Mouse (Mus musculus): ENCODE data around the gene Kif24. TPM values are rescaled to one million over a fixed set of nuclear protein-coding genes. Genes with fewer than 3 reads are reported as not detected.
"Not testable (repeated sequence)": the region's sequence is repeated elsewhere in the genome, so short reads cannot be mapped to it uniquely, and the experiment has no call there.

Gene Kif24
- polyA plus RNA-seq, 1 experiment from 2014 or later, result 2.9 TPM

- WGBS, result 69% methylated on average over 8 of the region's 8 CpGs
- ATAC-seq (ENCODE audit: low FRiP score, low read depth), result no peak
- Histone ChIP-seq H3K36me3 (peaks cover 10% of the 10 kb centered on the region; the same call in 1 of the 2 replicates), H3K4me1 (replicated peaks) (peaks cover 6% of the 10 kb centered on the region; the same call in 1 of the 2 replicates), H3K4me3 (no peak overlapping the region), H3K9ac (no peak overlapping the region), H3K4me2 (no peak overlapping the region), H3K27me3 (no peaks in the 10 kb centered on the region), H3K9me3 (no peaks in the 10 kb centered on the region), H3K27ac (replicated peaks) (0 out of 2 replicates have a peak overlapping the region, but pooled peaks have one; percentile 32)
These were observed 15.6 kb upstream of the Kif24 start for GRCm38 (mm10) chr4:41480254-41480653.

- 59% methylated on average over 1 of the region's 1 CpGs for WGBS
- no peak for ATAC-seq (ENCODE audit: low FRiP score, low read depth)
- no peak overlapping the region for H3K4me3 ChIP-seq
These were observed 14.7 kb upstream of the Kif24 start for GRCm38 (mm10) chr4:41479456-41479804.

GRCm38 (mm10) chr4:41478751-41479455 lies 14.2 kb upstream of the Kif24 start:
- Histone ChIP-seq H3K4me3 (no peak overlapping the region), H3K9ac (no peak overlapping the region), H3K27me3 (no peaks in the 10 kb centered on the region), H3K4me1 (replicated peaks) (peaks cover 6% of the 10 kb centered on the region; the same call in 1 of the 2 replicates), H3K27ac (replicated peaks) (no peak overlapping the region), H3K36me3 (peaks cover 10% of the 10 kb centered on the region; the same call in 1 of the 2 replicates), H3K4me2 (no peak overlapping the region), H3K9me3 (no peaks in the 10 kb centered on the region)
- no peak for ATAC-seq (ENCODE audit: low FRiP score, low read depth)
- 64% methylated on average over 4 of the region's 4 CpGs for WGBS

More at GRCm38 (mm10) chr4:41479456-41479804, 14.7 kb upstream of the Kif24 start:
- Histone ChIP-seq H3K9ac (no peak overlapping the region), H3K27me3 (no peaks in the 10 kb centered on the region), H3K4me2 (no peak overlapping the region), H3K4me1 (replicated peaks) (peaks cover 6% of the 10 kb centered on the region; the same call in 1 of the 2 replicates), H3K36me3 (peaks cover 10% of the 10 kb centered on the region; the same call in 1 of the 2 replicates), H3K9me3 (no peaks in the 10 kb centered on the region), H3K27ac (replicated peaks) (peak overlapping the region; percentile 32; the same call in 1 of the 2 replicates)

- Histone ChIP-seq H3K9me3 (no peaks in the 10 kb centered on the region), H3K27ac (replicated peaks) (no peak overlapping the region), H3K4me1 (replicated peaks) (peaks cover 6% of the 10 kb centered on the region; the same call in 1 of the 2 replicates), H3K4me3 (no peak overlapping the region), H3K9ac (no peak overlapping the region), H3K36me3 (peaks cover 10% of the 10 kb centered on the region; the same call in 1 of the 2 replicates), H3K4me2 (no peak overlapping the region), H3K27me3 (no peaks in the 10 kb centered on the region)
- WGBS, result 85% methylated on average over 9 of the region's 9 CpGs
- no peak for ATAC-seq (ENCODE audit: low FRiP score, low read depth)
These were observed 13.0 kb upstream of the Kif24 start for GRCm38 (mm10) chr4:41477648-41478160.

GRCm38 (mm10) chr4:41471384-41471689 lies 6.7 kb upstream of the Kif24 start:
- Histone ChIP-seq H3K36me3 (no peaks in the 10 kb centered on the region), H3K4me3 (no peak overlapping the region), H3K27me3 (no peaks in the 10 kb centered on the region), H3K27ac (replicated peaks) (peak overlapping the region; percentile 66), H3K9ac (no peak overlapping the region), H3K4me1 (replicated peaks) (peaks cover 23% of the 10 kb centered on the region), H3K4me2 (no peak overlapping the region), H3K9me3 (no peaks in the 10 kb centered on the region)
- WGBS, result 93% methylated on average over 1 of the region's 1 CpGs
- no peak for ATAC-seq (ENCODE audit: low FRiP score, low read depth)

- no peaks in the 10 kb centered on the region for H3K9me3 ChIP-seq
- H3K27ac ChIP-seq (replicated peaks), result peak overlapping the region; percentile 71
- peak; percentile 72 for ATAC-seq (ENCODE audit: low FRiP score, low read depth)
- H3K27me3 ChIP-seq, result no peaks in the 10 kb centered on the region
- H3K4me1 ChIP-seq (replicated peaks), result peaks cover 23% of the 10 kb centered on the region
- H3K9ac ChIP-seq, result no peak overlapping the region
- H3K36me3 ChIP-seq, result no peaks in the 10 kb centered on the region
- H3K4me2 ChIP-seq, result no peak overlapping the region
- WGBS, result 24% methylated on average over 5 of the region's 5 CpGs
- no peak overlapping the region for H3K4me3 ChIP-seq
These were observed 6.1 kb upstream of the Kif24 start for GRCm38 (mm10) chr4:41470684-41471383.

GRCm38 (mm10) chr4:41470051-41470683 lies 5.5 kb upstream of the Kif24 start:
- peak overlapping the region; percentile 71 for H3K27ac ChIP-seq (replicated peaks)
- no peak overlapping the region for H3K9ac ChIP-seq
- no peak overlapping the region for H3K4me2 ChIP-seq
- no peak overlapping the region for H3K4me3 ChIP-seq
- H3K9me3 ChIP-seq, result no peaks in the 10 kb centered on the region
- H3K36me3 ChIP-seq, result no peaks in the 10 kb centered on the region
- WGBS, result 53% methylated on average over 7 of the region's 7 CpGs
- no peak for ATAC-seq (ENCODE audit: low FRiP score, low read depth)
- no peaks in the 10 kb centered on the region for H3K27me3 ChIP-seq
- peaks cover 27% of the 10 kb centered on the region for H3K4me1 ChIP-seq (replicated peaks)

GRCm38 (mm10) chr4:41469199-41469598 lies 4.5 kb upstream of the Kif24 start:
- ATAC-seq (ENCODE audit: low FRiP score, low read depth), result no peak
- H3K36me3 ChIP-seq, result no peaks in the 10 kb centered on the region
- no peak overlapping the region for H3K4me2 ChIP-seq
- H3K27ac ChIP-seq (replicated peaks), result no peak overlapping the region
- no peak overlapping the region for H3K4me3 ChIP-seq
- H3K9ac ChIP-seq, result no peak overlapping the region
- 76% methylated on average over 10 of the region's 10 CpGs for WGBS
- no peaks in the 10 kb centered on the region for H3K27me3 ChIP-seq
- no peaks in the 10 kb centered on the region for H3K9me3 ChIP-seq
- H3K4me1 ChIP-seq (replicated peaks), result peaks cover 27% of the 10 kb centered on the region

GRCm38 (mm10) chr4:41468396-41469080 lies 3.9 kb upstream of the Kif24 start:
- WGBS, result 52% methylated on average over 17 of the region's 17 CpGs

GRCm38 (mm10) chr4:41465287-41465665 lies 589 bp upstream of the Kif24 start:
- no peaks in the 10 kb centered on the region for H3K36me3 ChIP-seq
- ATAC-seq (ENCODE audit: low FRiP score, low read depth), result peak; percentile 10; the same call in 1 of the 2 replicates
- no peaks in the 10 kb centered on the region for H3K27me3 ChIP-seq
- H3K4me2 ChIP-seq, result peak overlapping the region; percentile 55
- H3K4me1 ChIP-seq (replicated peaks), result peaks cover 25% of the 10 kb centered on the region
- no peaks in the 10 kb centered on the region for H3K9me3 ChIP-seq
- H3K4me3 ChIP-seq, result peak overlapping the region; percentile 65
- peak overlapping the region; percentile 86 for H3K27ac ChIP-seq (replicated peaks)
- peak overlapping the region; percentile 75 for H3K9ac ChIP-seq
- WGBS, result 4% methylated on average over 17 of the region's 17 CpGs

More at GRCm38 (mm10) chr4:41468396-41469080, 3.9 kb upstream of the Kif24 start:
- H3K36me3 ChIP-seq, result no peaks in the 10 kb centered on the region
- H3K9ac ChIP-seq, result no peak overlapping the region
- peaks cover 32% of the 10 kb centered on the region for H3K4me1 ChIP-seq (replicated peaks)
- H3K27ac ChIP-seq (replicated peaks), result no peak overlapping the region
- no peak for ATAC-seq (ENCODE audit: low FRiP score, low read depth)
- H3K4me2 ChIP-seq, result no peak overlapping the region
- no peaks in the 10 kb centered on the region for H3K9me3 ChIP-seq
- no peak overlapping the region for H3K4me3 ChIP-seq
- H3K27me3 ChIP-seq, result no peaks in the 10 kb centered on the region

GRCm38 (mm10) chr4:41463051-41463738 lies 1.5 kb downstream of the Kif24 start:
- 74% methylated on average over 3 of the region's 3 CpGs for WGBS
- H3K9me3 ChIP-seq; H3K36me3 ChIP-seq; ATAC-seq (ENCODE audit: low FRiP score, low read depth); H3K9ac ChIP-seq; H3K27ac ChIP-seq (replicated peaks); H3K27me3 ChIP-seq: not testable (repeated sequence)
- H3K4me3 ChIP-seq, result peak overlapping the region; percentile 65; the same call in 1 of the 2 replicates
- H3K4me1 ChIP-seq (replicated peaks), result peaks cover 14% of the 10 kb centered on the region
- H3K4me2 ChIP-seq, result peak overlapping the region; percentile 72
